Mouse (Mus musculus): ENCODE measurements around the gene Jsrp1. TPM values are rescaled to one million over a fixed set of nuclear protein-coding genes. Genes with fewer than 3 reads are reported as not detected.

The Jsrp1 gene
- 5.7 and 5.9 TPM in 2 replicates for polyA plus RNA-seq (2015; fragmentation: Nextera tagmentation; extraction: Ambion mirVana)

- ATAC-seq (ENCODE audit: extremely low read depth, insufficient number of reproducible peaks, low FRiP score, low TSS enrichment), result no peak
- 67% methylated on average over 4 of the region's 4 CpGs for WGBS
- no peaks in the 10 kb centered on the region for H3K9me3 ChIP-seq
- no peak within 1 kb of the TSS for H3K4me2 ChIP-seq
- H3K27ac ChIP-seq (replicated peaks), result no peak within 1 kb of the TSS
- H3K27me3 ChIP-seq (replicated peaks), result peaks cover 32% of the 10 kb centered on the region
- no peak within 1 kb of the TSS for H3K4me3 ChIP-seq
- 0 out of 2 replicates have a peak within 1 kb of the TSS, but pooled peaks have one; percentile 42 for H3K9ac ChIP-seq
- H3K4me1 ChIP-seq, result peaks cover 31% of the 10 kb centered on the region
- no peaks in the 10 kb centered on the region for H3K36me3 ChIP-seq
Measured at GRCm38 (mm10) chr10:80813366-80813765, at the start of gene Jsrp1. TSS of gene Jsrp1 (minus strand) at chr10:80813498.

- H3K36me3 ChIP-seq, result peaks cover 61% of the 10 kb centered on the region
- 92% methylated on average over 5 of the region's 5 CpGs for WGBS
- H3K4me2 ChIP-seq, result peak overlapping the region; percentile 15; the same call in 1 of the 2 replicates
- no peak overlapping the region for H3K27ac ChIP-seq (replicated peaks)
- H3K9me3 ChIP-seq, result no peaks in the 10 kb centered on the region
- no peak for ATAC-seq (ENCODE audit: extremely low read depth, insufficient number of reproducible peaks, low FRiP score, low TSS enrichment)
- no peaks in the 10 kb centered on the region for H3K4me1 ChIP-seq
- no peak overlapping the region for H3K4me3 ChIP-seq
- H3K27me3 ChIP-seq (replicated peaks), result no peaks in the 10 kb centered on the region
- no peak overlapping the region for H3K9ac ChIP-seq
Measured at GRCm38 (mm10) chr10:80862305-80862704, 49.0 kb upstream of the Jsrp1 start.

DNA sequence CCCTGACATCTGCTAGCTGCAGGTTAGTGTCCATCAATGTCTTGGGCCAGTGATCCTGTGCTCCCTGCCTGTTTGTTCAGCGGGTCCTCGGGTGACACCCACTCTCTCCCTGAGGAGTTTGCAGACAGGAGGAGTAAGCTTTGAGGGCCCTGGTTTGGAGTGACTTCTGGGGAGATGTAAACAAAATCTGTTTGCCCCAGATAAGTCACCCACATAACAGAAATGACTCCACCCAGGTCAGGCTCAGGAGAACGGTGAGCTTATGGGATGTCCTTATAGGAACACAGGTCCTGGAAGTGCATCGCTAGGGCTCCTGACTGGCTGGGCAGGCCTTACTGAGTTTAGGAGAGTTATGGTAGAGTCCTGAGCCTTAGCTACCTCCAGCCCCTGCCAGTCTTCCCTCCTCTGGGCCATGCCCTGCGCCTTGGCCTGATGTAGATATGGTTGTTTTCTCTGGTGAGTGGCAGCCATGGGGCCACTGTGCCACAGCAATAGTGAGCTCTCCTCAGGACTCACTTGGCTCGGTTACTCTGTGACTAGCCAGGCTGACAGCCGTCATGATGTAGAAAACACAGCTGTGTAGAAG is 45.1 kb upstream of the Jsrp1 start:
- 69% methylated on average over 7 of the region's 7 CpGs for WGBS
- peak overlapping the region; percentile 96; the same call in 1 of the 2 replicates for H3K9ac ChIP-seq
- peak overlapping the region; percentile 99 for H3K4me2 ChIP-seq
- H3K4me3 ChIP-seq, result peak overlapping the region; percentile 99
- ATAC-seq (ENCODE audit: extremely low read depth, insufficient number of reproducible peaks, low FRiP score, low TSS enrichment), result peak; percentile 45
- peak overlapping the region; percentile 71 for H3K27ac ChIP-seq (replicated peaks)
- peaks cover 30% of the 10 kb centered on the region for H3K4me1 ChIP-seq
- H3K27me3 ChIP-seq (replicated peaks), result no peaks in the 10 kb centered on the region
- H3K9me3 ChIP-seq, result no peaks in the 10 kb centered on the region
- peaks cover 25% of the 10 kb centered on the region for H3K36me3 ChIP-seq

GRCm38 (mm10) chr10:80857848-80858247 is 44.5 kb upstream of the Jsrp1 start:
- Histone ChIP-seq H3K27me3 (replicated peaks) (no peaks in the 10 kb centered on the region), H3K9ac (peak overlapping the region; percentile 96), H3K27ac (replicated peaks) (peak overlapping the region; percentile 71), H3K9me3 (no peaks in the 10 kb centered on the region), H3K4me1 (peaks cover 32% of the 10 kb centered on the region), H3K36me3 (peaks cover 25% of the 10 kb centered on the region), H3K4me2 (peak overlapping the region; percentile 99), H3K4me3 (peak overlapping the region; percentile 99; the same call in 1 of the 2 replicates)
- no peak for ATAC-seq (ENCODE audit: extremely low read depth, insufficient number of reproducible peaks, low FRiP score, low TSS enrichment)
- WGBS, result 43% methylated on average over 3 of the region's 3 CpGs

- peak overlapping the region; percentile 96 for H3K9ac ChIP-seq
- WGBS, result 70% methylated on average over 8 of the region's 8 CpGs
Measured at GRCm38 (mm10) chr10:80857386-80857785, 44.1 kb upstream of the Jsrp1 start.

GRCm38 (mm10) chr10:80856908-80857307 is 43.6 kb upstream of the Jsrp1 start:
- Histone ChIP-seq H3K27me3 (replicated peaks) (no peaks in the 10 kb centered on the region), H3K4me2 (peak overlapping the region; percentile 99), H3K4me1 (peaks cover 32% of the 10 kb centered on the region), H3K36me3 (peaks cover 23% of the 10 kb centered on the region), H3K27ac (replicated peaks) (peak overlapping the region; percentile 71), H3K4me3 (peak overlapping the region; percentile 99), H3K9me3 (no peaks in the 10 kb centered on the region), H3K9ac (peak overlapping the region; percentile 96)
- no peak for ATAC-seq (ENCODE audit: extremely low read depth, insufficient number of reproducible peaks, low FRiP score, low TSS enrichment)
- WGBS, result 74% methylated on average over 5 of the region's 5 CpGs

More at GRCm38 (mm10) chr10:80857386-80857785, 44.1 kb upstream of the Jsrp1 start:
- Histone ChIP-seq H3K27ac (replicated peaks) (peak overlapping the region; percentile 71), H3K36me3 (peaks cover 23% of the 10 kb centered on the region), H3K4me2 (peak overlapping the region; percentile 99), H3K27me3 (replicated peaks) (no peaks in the 10 kb centered on the region), H3K9me3 (no peaks in the 10 kb centered on the region), H3K4me1 (peaks cover 32% of the 10 kb centered on the region), H3K4me3 (peak overlapping the region; percentile 99)
- ATAC-seq (ENCODE audit: extremely low read depth, insufficient number of reproducible peaks, low FRiP score, low TSS enrichment), result no peak

- H3K27me3 ChIP-seq (replicated peaks), result no peaks in the 10 kb centered on the region
- peak overlapping the region; percentile 71 for H3K27ac ChIP-seq (replicated peaks)
- H3K9ac ChIP-seq, result peak overlapping the region; percentile 96
- WGBS, result 68% methylated on average over 3 of the region's 3 CpGs
- H3K4me1 ChIP-seq, result peaks cover 32% of the 10 kb centered on the region
- H3K4me3 ChIP-seq, result peak overlapping the region; percentile 99
- H3K9me3 ChIP-seq, result no peaks in the 10 kb centered on the region
- H3K4me2 ChIP-seq, result peak overlapping the region; percentile 99
- H3K36me3 ChIP-seq, result peaks cover 23% of the 10 kb centered on the region
- no peak for ATAC-seq (ENCODE audit: extremely low read depth, insufficient number of reproducible peaks, low FRiP score, low TSS enrichment)
Measured at GRCm38 (mm10) chr10:80856267-80856666, 43.0 kb upstream of the Jsrp1 start.

DNA sequence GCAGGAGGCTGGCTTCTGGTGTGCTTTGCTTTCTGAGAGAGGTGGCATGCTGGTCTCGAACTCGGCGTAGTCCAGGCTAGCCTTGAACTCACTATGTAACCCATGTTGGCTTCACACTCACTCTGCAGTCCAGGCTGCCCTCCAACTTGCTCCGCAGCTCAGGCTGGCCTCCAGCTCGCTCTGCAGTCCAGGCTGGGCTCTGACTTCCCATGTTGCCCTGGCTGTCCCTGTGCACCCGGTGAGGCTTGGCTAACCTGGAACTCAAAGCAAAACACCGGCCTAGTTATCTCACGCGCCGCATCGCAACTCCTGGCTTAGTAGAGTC is 42.4 kb upstream of the Jsrp1 start:
- H3K4me3 ChIP-seq, result peak overlapping the region; percentile 99
- peak overlapping the region; percentile 71 for H3K27ac ChIP-seq (replicated peaks)
- 23% methylated on average over 11 of the region's 11 CpGs for WGBS
- peak overlapping the region; percentile 99 for H3K4me2 ChIP-seq
- no peaks in the 10 kb centered on the region for H3K27me3 ChIP-seq (replicated peaks)
- H3K36me3 ChIP-seq, result peaks cover 27% of the 10 kb centered on the region
- no peaks in the 10 kb centered on the region for H3K9me3 ChIP-seq
- H3K9ac ChIP-seq, result peak overlapping the region; percentile 96
- no peak; the same call in 1 of the 2 replicates for ATAC-seq (ENCODE audit: extremely low read depth, insufficient number of reproducible peaks, low FRiP score, low TSS enrichment)
- peaks cover 32% of the 10 kb centered on the region for H3K4me1 ChIP-seq

DNA sequence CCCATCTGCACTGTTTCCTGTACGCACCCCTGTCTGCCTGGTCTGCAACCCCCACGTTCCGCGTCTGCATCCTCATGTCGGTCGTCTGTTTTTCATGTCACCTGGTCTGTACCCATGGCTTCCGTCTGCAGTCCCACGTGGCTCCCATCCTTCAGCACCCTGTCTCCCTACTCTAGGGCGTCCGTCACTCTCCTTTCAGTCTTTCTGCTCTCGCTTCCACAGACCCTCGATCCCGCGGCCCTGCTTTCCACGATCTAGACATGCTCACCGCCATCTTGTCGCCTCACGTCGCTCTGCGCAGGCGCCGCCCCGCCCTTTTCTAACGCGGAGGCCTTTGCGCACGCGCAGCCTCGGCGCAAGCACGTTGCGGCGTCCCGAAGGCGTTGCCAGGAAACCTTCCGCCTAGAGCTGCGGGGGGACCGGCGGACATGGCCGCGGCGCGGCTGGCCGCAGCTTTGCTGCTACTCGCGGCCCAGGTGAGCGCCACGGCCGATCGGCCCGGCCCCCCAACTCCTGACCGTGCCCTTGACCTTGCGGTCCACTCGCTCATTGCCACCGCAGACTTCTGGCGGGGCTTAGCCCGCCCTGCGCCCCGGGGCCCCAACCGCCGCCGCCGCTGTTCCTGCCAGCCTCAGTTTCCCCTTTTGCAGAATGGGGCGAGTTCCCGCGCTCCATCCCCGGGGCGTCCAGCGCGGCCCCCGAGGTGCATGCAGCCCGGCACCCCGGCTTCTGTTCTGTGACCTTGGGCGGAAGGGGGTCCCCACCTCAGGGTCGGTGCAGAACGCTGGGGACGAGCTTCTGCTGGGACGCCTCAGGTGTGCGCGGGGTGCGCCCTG is 41.8 kb upstream of the Jsrp1 start, which contains the start of the genes Lsm7 and Sppl2b:
Lsm7 (minus strand) TSS at position 297 of the 836 bp plus-strand sequence.
Sppl2b (plus strand) TSS at position 363 of the 836 bp plus-strand sequence.
- Histone ChIP-seq H3K27me3 (replicated peaks) (no peaks in the 10 kb centered on the region), H3K9me3 (no peaks in the 10 kb centered on the region), H3K4me1 (peaks cover 32% of the 10 kb centered on the region), H3K4me3 (peak within 1 kb of the TSS; percentile 99), H3K36me3 (peaks cover 32% of the 10 kb centered on the region), H3K27ac (replicated peaks) (peak within 1 kb of the TSS; percentile 71), H3K9ac (peak within 1 kb of the TSS; percentile 96), H3K4me2 (peak within 1 kb of the TSS; percentile 99)
- peak; percentile 71; the same call in 1 of the 2 replicates for ATAC-seq (ENCODE audit: extremely low read depth, insufficient number of reproducible peaks, low FRiP score, low TSS enrichment)
- WGBS, result under 1% methylated on average over 81 of the region's 81 CpGs

DNA sequence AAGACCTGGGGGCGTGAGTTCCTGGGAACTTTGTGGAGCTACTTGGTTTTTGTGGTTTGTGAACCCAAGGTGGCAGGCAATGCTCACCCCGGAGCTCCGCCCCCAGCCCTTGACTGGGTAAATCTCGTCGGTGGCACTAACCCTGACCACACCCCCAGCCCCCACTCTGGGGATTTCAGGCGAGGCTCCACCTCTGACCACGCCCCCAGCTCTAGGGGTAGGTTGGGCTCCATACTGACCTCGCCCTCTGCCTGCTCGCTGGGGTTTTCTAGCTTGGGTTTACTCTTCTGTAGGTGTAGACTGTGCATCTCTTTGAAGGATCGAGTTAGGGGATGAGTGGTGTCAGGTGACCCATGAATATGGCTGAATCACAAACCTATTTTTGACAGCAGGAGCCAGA is 35.3 kb upstream of the Jsrp1 start:
- Histone ChIP-seq H3K4me2 (no peak overlapping the region), H3K27ac (replicated peaks) (no peak overlapping the region), H3K9me3 (no peaks in the 10 kb centered on the region), H3K9ac (no peak overlapping the region), H3K4me1 (peaks cover 35% of the 10 kb centered on the region), H3K36me3 (peaks cover 31% of the 10 kb centered on the region), H3K27me3 (replicated peaks) (peaks cover 33% of the 10 kb centered on the region), H3K4me3 (no peak overlapping the region)
- 10% methylated on average over 10 of the region's 10 CpGs for WGBS
- peak; percentile 56 for ATAC-seq (ENCODE audit: extremely low read depth, insufficient number of reproducible peaks, low FRiP score, low TSS enrichment)

DNA sequence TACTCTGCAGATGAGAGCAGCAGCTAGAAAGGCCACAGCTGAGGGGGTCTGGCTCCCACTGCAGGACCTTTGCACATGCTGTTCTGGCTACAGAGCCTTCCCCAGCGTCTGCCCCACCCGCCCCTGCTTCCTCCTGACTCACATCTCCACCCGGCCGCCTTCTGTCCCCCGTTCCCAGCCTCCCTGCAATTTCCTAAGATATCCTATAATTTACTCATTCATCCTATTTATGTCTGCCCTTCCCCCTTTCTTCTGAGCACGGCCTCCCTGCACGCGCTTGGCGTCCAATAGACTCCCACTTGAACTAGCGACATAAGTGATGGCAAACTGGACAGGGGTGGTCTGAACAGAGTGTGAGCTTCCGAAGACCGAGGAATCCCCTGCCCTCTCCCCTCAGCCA is 32.4 kb upstream of the Jsrp1 start:
- Histone ChIP-seq H3K4me2 (no peak overlapping the region), H3K9ac (no peak overlapping the region), H3K4me1 (peaks cover 35% of the 10 kb centered on the region), H3K27ac (replicated peaks) (no peak overlapping the region), H3K27me3 (replicated peaks) (peaks cover 61% of the 10 kb centered on the region), H3K4me3 (no peak overlapping the region), H3K9me3 (no peaks in the 10 kb centered on the region), H3K36me3 (peaks cover 5% of the 10 kb centered on the region; the same call in 1 of the 2 replicates)
- WGBS, result 73% methylated on average over 12 of the region's 12 CpGs
- no peak for ATAC-seq (ENCODE audit: extremely low read depth, insufficient number of reproducible peaks, low FRiP score, low TSS enrichment)
